Mouse (Mus musculus) kidney, postnatal 14 days (tissue): ENCODE results near the gene Cacng2.

Experiments used
- DNase-seq: peaks from one replicate; pipeline ENCODE4 v3.0.0; 2022; ENCODE audit warnings: mixed read lengths

Gene Cacng2

GRCm38 (mm10) chr15:78001400-78001799 is 118.4 kb downstream of the Cacng2 start:
- DNase-seq = no peak

GRCm38 (mm10) chr15:77988541-77988940 is 131.3 kb downstream of the Cacng2 start:
- no peak for DNase-seq

GRCm38 (mm10) chr15:77983391-77983790 is 136.4 kb downstream of the Cacng2 start:
- no peak for DNase-seq

- DNase-seq = no peak
Measured at GRCm38 (mm10) chr15:77982195-77982939, 137.5 kb downstream of the Cacng2 start.

- DNase-seq = no peak
Measured at GRCm38 (mm10) chr15:77981181-77981680, 138.6 kb downstream of the Cacng2 start.

- DNase-seq = no peak
Measured at GRCm38 (mm10) chr15:77979427-77979865, 140.4 kb downstream of the Cacng2 start.

- DNase-seq = no peak
Measured at GRCm38 (mm10) chr15:77977663-77978062, 142.2 kb downstream of the Cacng2 start.

GRCm38 (mm10) chr15:77974165-77974841 is 145.5 kb downstream of the Cacng2 start:
- DNase-seq = no peak

GRCm38 (mm10) chr15:77970470-77971292 is 149.1 kb downstream of the Cacng2 start, which contains the start of gene Eif3d:
Eif3d (minus strand) TSS chr15:77970813.
- peak; percentile 99 for DNase-seq

GRCm38 (mm10) chr15:77969940-77970469 is 149.8 kb downstream of the Cacng2 start:
- DNase-seq = no peak

GRCm38 (mm10) chr15:77965117-77965528 is 154.7 kb downstream of the Cacng2 start:
- no peak for DNase-seq

- no peak for DNase-seq
Measured at GRCm38 (mm10) chr15:77962447-77962846, 157.4 kb downstream of the Cacng2 start.

- DNase-seq = no peak
Measured at GRCm38 (mm10) chr15:77960693-77961092, 159.1 kb downstream of the Cacng2 start.

- no peak for DNase-seq
Measured at GRCm38 (mm10) chr15:77958071-77958470, 161.8 kb downstream of the Cacng2 start.

- DNase-seq = no peak
Measured at GRCm38 (mm10) chr15:77957625-77958024, 162.2 kb downstream of the Cacng2 start.

- peak; percentile 87 for DNase-seq
Measured at GRCm38 (mm10) chr15:77956404-77956901, 163.4 kb downstream of the Cacng2 start, which contains the start of gene Foxred2. Foxred2 (minus strand) TSS chr15:77956722.

GRCm38 (mm10) chr15:77955440-77956403 is 164.1 kb downstream of the Cacng2 start:
- DNase-seq = no peak

- no peak for DNase-seq
Measured at GRCm38 (mm10) chr15:77954362-77954761, 165.5 kb downstream of the Cacng2 start.

GRCm38 (mm10) chr15:77952921-77953320 is 166.9 kb downstream of the Cacng2 start:
- DNase-seq = no peak

GRCm38 (mm10) chr15:77949061-77949460 is 170.8 kb downstream of the Cacng2 start:
- DNase-seq = peak; percentile 81

- no peak for DNase-seq
Measured at GRCm38 (mm10) chr15:77945711-77946110, 174.1 kb downstream of the Cacng2 start.
